8 mouse cellular contexts compared by ENCODE assay signal in the genomic region with DNA sequence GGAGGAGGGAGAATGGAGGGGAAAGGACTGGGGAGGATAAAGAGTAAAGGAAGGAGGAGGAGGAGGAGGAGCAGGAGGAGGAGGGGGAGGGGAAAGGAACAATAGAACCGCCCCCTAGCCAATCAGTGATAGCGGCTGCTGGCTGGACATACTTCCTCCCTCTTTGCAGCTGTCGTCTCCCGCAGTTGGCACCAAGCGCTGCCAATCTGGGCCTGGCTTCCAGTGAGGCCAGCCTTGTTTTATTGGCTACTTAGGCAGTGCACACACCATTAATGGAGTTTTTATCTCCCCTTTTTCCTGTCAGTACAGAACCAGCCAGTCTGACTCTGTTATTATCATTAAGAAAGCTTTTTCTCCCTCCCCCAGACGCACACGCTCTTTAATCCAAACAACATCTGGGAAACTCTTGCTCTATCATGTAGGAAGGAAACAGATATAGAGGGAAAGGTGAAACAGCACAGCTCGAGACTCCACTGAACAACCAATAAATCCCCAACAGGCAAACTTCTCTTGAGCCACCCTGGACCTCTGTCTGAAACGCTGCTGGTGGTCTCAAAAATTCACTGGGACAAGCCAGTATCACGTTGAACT. TPM values are rescaled to one million over a fixed set of nuclear protein-coding genes. Genes with fewer than 3 reads are reported as not detected.
DNase-seq lines count a peak whose midpoint lies in the region; ATAC-seq lines count a peak whose summit lies in the region.

No protein-coding gene starts in this region.

- peak; percentile 78 for DNase-seq in adrenal gland, adult 2 months
- peak; percentile 83 for DNase-seq in embryo, embryonic 10 days (ENCODE audit: low spot score)
- DNase-seq in gastrocnemius, postnatal 10 days, result peak; percentile 83
- peak; percentile 78 to 90 for DNase-seq in layer of hippocampus, postnatal 14 days (ENCODE audit: low spot score in 2 of 2)
- peak; percentile 55 for DNase-seq in ovary, postnatal 14 days (ENCODE audit: low spot score)
- no peak for DNase-seq in spleen, adult 18-20 months

- H3K4me1 ChIP-seq in hindbrain, embryonic 15.5 days (replicated peaks), result peaks cover 59% of the 10 kb centered on the region
- peaks cover 49% of the 10 kb centered on the region for H3K4me1 ChIP-seq in lung, embryonic 15.5 days

- peak overlapping the region; percentile 46 for H3K4me2 ChIP-seq in hindbrain, embryonic 15.5 days
- peak overlapping the region; percentile 24 for H3K4me2 ChIP-seq in lung, embryonic 15.5 days

- peak overlapping the region; percentile 62 for H3K27ac ChIP-seq in hindbrain, embryonic 15.5 days (replicated peaks)
- H3K27ac ChIP-seq in lung, embryonic 15.5 days, result peak overlapping the region; percentile 62

- peak overlapping the region; percentile 17 for H3K4me3 ChIP-seq in hindbrain, embryonic 15.5 days
- H3K4me3 ChIP-seq in lung, embryonic 15.5 days, result no peak overlapping the region

- peak; percentile 88 for ATAC-seq in hindbrain, embryonic 15.5 days (ENCODE audit: low FRiP score, low read depth)
- peak; percentile 89 for ATAC-seq in lung, embryonic 15.5 days (ENCODE audit: borderline replicate concordance, extremely low read depth, low FRiP score, low TSS enrichment)

- no peaks in the 10 kb centered on the region for H3K9me3 ChIP-seq in hindbrain, embryonic 15.5 days
- H3K9me3 ChIP-seq in lung, embryonic 15.5 days, result no peaks in the 10 kb centered on the region

- H3K36me3 ChIP-seq in hindbrain, embryonic 15.5 days, result 0 out of 2 replicates have a peak, but pooled peaks cover 4% of the 10 kb centered on the region
- no peaks in the 10 kb centered on the region for H3K36me3 ChIP-seq in lung, embryonic 15.5 days

- 15% methylated on average over 10 of the region's 10 CpGs for WGBS in hindbrain, embryonic 15.5 days
- 12% methylated on average over 10 of the region's 10 CpGs for WGBS in lung, embryonic 15.5 days

- H3K27me3 ChIP-seq in hindbrain, embryonic 15.5 days, result no peaks in the 10 kb centered on the region
- no peaks in the 10 kb centered on the region for H3K27me3 ChIP-seq in lung, embryonic 15.5 days

- H3K9ac ChIP-seq in hindbrain, embryonic 15.5 days, result no peak overlapping the region
- H3K9ac ChIP-seq in lung, embryonic 15.5 days, result no peak overlapping the region

RNA-seq across cellular contexts. Expression of a gene that starts 34.6 kb away (rescaled TPM):
- total RNA-seq in adrenal gland, adult 2 months (2021), result 10 to 100 TPM; 34.1 to 40.5 TPM
- 6.9 and 8.6 TPM in 2 replicates for polyA plus RNA-seq in adrenal gland, adult 2 months (2012; rRNA removed)
- total RNA-seq in gastrocnemius, postnatal 10 days (2021), result 10 to 100 TPM; 23.6 to 31.1 TPM
- polyA plus RNA-seq in hindbrain, embryonic 15.5 days (2015; fragmentation: Nextera tagmentation; extraction: Ambion mirVana), result 4.5 and 5.0 TPM in 2 replicates
- 10 to 100 TPM; 49.0 to 49.9 TPM for total RNA-seq in layer of hippocampus, postnatal 14 days (2021)
- polyA plus RNA-seq in lung, embryonic 15.5 days (2015; fragmentation: Nextera tagmentation; extraction: Ambion mirVana), result 4.5 and 4.6 TPM in 2 replicates

RNA-seq across cellular contexts. Expression of a gene that starts 34.7 kb away (rescaled TPM):
- total RNA-seq in adrenal gland, adult 2 months (2021), result 10 to 100 TPM; 14.5 to 16.7 TPM
- polyA plus RNA-seq in adrenal gland, adult 2 months (2012; rRNA removed), result 7.5 and 11.3 TPM in 2 replicates
- 1 to 10 TPM; 1.8 to 3.3 TPM for total RNA-seq in gastrocnemius, postnatal 10 days (2021)
- 12.0 and 16.2 TPM in 2 replicates for polyA plus RNA-seq in hindbrain, embryonic 15.5 days (2015; fragmentation: Nextera tagmentation; extraction: Ambion mirVana)
- 10 to 100 TPM; 20.4 to 23.0 TPM for total RNA-seq in layer of hippocampus, postnatal 14 days (2021)
- polyA plus RNA-seq in lung, embryonic 15.5 days (2015; fragmentation: Nextera tagmentation; extraction: Ambion mirVana), result 6.9 and 7.1 TPM in 2 replicates

Comparison
In these comparisons a context has a peak if more than half of its experiments do, and no peak if none do; other contexts are left out.
1. DNase-seq: peak in adrenal gland, adult 2 months (single experiment), embryo, embryonic 10 days (single experiment), gastrocnemius, postnatal 10 days (single experiment), layer of hippocampus, postnatal 14 days (2 of 2) and ovary, postnatal 14 days (single experiment); none in spleen, adult 18-20 months (0 of 2).